Mouse (Mus musculus): Measurements from ENCODE around the gene 1700123L14Rik.
"Not testable (repeated sequence)": the region's sequence is repeated elsewhere in the genome, so short reads cannot be mapped to it uniquely, and the experiment has no call there.

1700123L14Rik gene

GRCm38 (mm10) chr6:96165818-96166379 lies at the start of gene 1700123L14Rik:
1700123L14Rik (minus strand) TSS chr6:96166243.
- DNase-seq (ENCODE audit: low read depth, low spot score) = no peak

- DNase-seq (ENCODE audit: low read depth, low spot score) = no peak
These were observed 39.4 kb upstream of the 1700123L14Rik start for GRCm38 (mm10) chr6:96205395-96205794.

GRCm38 (mm10) chr6:96198991-96199390 lies 32.9 kb upstream of the 1700123L14Rik start:
- DNase-seq (ENCODE audit: low read depth, low spot score) = not testable (repeated sequence)

GRCm38 (mm10) chr6:96186517-96186916 lies 20.5 kb upstream of the 1700123L14Rik start:
- no peak for DNase-seq (ENCODE audit: low read depth, low spot score)

GRCm38 (mm10) chr6:96183392-96183791 lies 17.3 kb upstream of the 1700123L14Rik start:
- no peak for DNase-seq (ENCODE audit: low read depth, low spot score)

GRCm38 (mm10) chr6:96178530-96178929 lies 12.5 kb upstream of the 1700123L14Rik start:
- no peak for DNase-seq (ENCODE audit: low read depth, low spot score)

- no peak for DNase-seq (ENCODE audit: low read depth, low spot score)
These were observed 7.6 kb upstream of the 1700123L14Rik start for GRCm38 (mm10) chr6:96173681-96174080.

- no peak for DNase-seq (ENCODE audit: low read depth, low spot score)
These were observed 988 bp upstream of the 1700123L14Rik start for GRCm38 (mm10) chr6:96167031-96167430.

GRCm38 (mm10) chr6:96165403-96165802 lies 640 bp downstream of the 1700123L14Rik start:
- DNase-seq (ENCODE audit: low read depth, low spot score) = no peak

GRCm38 (mm10) chr6:96143326-96143725 lies 22.7 kb downstream of the 1700123L14Rik start:
- no peak for DNase-seq (ENCODE audit: low read depth, low spot score)

- DNase-seq (ENCODE audit: low read depth, low spot score) = no peak
These were observed 49.3 kb downstream of the 1700123L14Rik start for GRCm38 (mm10) chr6:96116534-96117272.

- DNase-seq (ENCODE audit: low read depth, low spot score) = no peak
These were observed 49.9 kb downstream of the 1700123L14Rik start for GRCm38 (mm10) chr6:96116148-96116533.

Data from embryo, embryonic 11.5 days (tissue).